Mouse (Mus musculus) frontal cortex, postnatal 25 days (tissue): Measurements from ENCODE around the gene D8Ertd738e.

Experiments used
- DNase-seq, 2 experiments: peaks; one replicate each; pipeline ENCODE4 v3.0.0; 2022; ENCODE audit warnings: low spot score in 2 of 2

The D8Ertd738e gene

DNA sequence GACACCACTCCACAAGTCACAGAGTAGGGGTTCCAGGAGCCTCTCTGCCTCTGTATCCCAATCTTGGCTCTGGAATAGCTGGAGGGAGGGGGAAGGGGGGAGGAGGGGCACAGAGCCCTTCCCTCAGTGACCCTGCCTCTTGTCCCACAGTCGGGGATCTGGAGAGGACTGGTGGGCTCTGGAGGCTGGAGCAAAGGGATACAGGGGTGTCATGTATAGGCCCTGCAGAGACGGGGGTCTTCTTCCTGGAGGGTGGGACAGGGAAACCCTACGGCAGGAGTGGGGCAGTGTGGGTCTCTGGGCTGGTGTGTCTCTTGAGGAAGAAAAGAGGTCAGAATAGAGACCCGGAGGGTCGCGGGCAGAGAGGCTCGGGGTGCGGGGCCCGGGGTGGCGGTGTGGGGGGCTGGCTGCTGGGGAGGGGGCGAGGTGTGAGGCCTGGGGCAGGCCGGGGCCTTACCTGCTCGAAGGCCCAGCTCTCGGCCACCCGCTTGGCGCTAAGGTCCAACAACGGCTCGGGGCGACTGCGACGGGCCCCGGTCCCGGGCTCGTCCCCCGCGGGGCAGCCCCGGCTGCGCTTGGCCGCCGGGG, 13.0 kb downstream of the D8Ertd738e start:
- DNase-seq: no peak

DNA sequence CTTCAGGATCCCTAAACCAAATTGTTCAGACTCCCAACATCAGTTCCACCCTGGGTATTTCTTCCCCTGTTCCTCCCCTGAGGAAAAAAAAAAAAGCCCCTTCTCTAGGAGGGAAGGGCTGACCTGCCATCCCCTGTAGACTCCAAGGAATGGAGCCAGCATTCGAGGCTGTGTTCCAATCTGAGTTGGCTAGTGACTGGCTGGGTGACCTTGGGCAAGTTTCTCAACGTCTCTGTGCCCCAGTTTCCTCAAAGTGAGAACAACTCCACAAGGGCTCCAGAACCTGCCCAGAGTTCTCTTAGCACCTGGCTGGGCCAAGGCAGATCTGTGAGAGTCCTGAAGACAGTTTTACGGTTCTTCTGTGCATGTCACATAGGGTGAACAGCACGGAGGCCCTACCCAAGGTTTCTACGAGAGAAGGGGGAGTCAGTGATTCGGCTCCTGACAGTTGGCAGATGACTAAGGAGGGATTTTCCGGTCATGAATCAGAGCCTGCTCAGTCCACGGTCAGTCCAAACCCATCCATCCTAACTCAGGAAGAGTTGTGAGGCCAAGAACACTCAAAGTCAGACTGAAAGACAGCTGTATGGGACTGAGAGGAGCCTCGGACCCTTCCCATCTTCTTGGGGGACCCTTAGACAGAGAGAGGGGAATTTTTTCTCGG, 13.6 kb downstream of the D8Ertd738e start:
- no peak for DNase-seq

DNA sequence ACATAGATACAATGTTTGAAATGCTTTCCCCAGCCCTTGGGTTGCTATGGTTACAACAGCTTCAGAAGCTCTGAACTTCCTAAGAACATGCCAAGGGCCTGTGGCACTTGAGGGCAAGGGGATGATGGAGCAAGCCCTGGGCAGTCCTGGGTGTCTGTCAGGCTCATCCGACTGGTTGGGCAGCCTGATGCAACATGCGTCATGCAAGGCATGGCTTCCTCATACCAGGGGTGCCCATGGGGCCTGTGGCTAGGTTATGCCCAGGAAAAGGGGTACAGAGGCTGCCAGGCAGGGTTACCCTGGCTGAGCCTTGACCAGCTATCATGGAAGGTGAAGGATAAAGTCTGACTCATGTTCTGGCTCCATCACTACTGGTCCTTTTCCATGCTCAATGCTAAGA, 16.5 kb downstream of the D8Ertd738e start:
- DNase-seq: no peak

DNA sequence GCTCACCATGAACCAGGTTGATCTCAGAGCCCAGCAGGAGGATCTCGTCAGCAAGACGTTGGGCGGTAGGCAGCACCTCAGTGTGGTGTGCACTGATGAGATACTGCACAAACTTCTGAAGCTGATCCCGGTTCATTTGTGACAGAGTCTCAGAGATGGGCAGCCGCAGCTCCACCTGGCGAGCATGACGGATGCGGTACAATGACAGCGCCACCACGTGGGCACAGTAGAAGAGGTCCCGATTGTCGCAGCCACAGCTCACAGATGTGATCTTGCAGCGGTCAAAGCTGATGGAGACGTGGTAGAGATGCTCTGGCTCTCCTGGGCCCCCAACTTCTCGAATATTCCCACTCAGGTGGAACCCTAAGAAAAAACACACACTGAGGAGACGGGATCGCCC, 18.8 kb downstream of the D8Ertd738e start:
- DNase-seq: no peak

DNA sequence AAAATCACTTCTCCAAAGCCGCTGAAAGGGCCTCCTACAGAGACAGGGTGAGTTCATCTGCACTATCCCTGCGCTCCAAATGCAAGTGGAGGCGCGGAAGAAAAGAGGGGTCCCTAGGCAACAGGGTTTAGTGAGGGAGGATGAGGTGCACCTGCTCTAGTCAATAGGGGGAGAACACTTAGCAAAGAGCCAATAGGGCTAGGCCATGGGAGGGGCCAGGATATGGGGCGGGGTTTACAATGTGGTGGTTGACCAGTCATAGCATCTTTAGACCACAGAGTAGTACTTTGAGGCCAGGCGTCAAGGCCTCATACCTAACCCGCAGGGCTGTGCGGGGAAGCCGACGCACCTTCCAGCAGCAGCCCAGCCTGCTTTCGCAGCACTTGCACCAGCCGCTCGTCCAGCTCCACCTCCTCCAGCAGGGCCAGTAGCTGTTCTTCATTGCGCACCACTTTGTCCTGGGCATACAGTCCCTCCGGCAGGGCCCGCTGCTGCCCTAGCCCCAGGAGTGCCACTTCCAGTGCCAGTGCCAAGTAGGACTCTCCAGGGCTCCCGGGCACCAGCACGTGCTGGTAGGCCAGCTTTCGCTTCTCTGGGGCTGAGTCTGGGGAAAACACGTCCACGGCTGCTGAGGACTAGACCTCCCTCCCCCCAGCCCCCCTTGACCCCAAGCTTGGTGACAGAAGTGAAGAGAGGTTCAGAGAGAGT, 26.0 kb downstream of the D8Ertd738e start:
- no peak for DNase-seq

DNA sequence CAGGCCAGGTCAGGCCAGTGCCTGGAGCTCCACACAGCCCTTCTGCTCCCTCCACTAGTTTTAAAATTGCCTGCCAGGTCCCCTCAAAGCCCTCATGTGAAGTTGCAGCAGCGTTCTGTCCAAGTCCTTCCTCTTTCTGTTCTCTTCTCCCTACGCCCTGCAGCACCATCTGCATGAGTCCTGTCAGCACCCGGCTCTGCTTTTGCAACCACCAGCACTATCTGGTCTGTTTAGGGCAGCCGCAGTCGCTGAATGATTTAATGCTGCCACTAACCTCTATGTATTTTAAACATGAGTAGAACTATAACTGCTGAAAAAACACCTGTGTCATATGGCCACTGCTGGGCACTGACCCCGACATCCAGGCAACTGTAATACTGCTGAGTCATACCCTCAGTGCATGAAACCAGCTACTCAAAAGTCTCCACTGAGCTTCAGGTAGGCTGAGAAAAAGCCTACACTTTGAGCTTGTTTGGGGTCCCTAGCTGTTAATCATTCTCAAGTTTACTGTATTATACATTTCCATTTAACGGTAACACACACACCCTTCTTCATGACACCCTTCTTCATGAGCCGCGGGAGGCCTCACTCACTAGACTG, 26.9 kb downstream of the D8Ertd738e start:
- DNase-seq: no peak

DNA sequence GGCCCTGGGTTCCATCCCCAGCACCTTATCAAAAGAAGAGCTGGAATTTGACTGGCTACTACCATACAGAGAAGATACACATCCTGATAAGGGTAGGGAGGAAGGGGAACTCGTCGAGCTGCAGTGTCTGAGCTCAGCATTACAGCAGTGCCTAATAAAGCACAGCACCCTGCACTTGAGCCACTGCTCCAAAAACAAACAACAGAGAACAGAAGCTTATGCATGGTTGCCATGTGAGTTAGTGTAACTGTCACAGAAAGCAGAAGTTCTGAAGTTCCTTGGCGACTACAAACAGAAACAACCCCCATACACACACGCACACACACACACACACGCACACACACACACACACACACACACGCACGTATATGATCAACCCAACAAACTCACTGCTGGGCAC, 29.4 kb downstream of the D8Ertd738e start:
- DNase-seq: no peak

DNA sequence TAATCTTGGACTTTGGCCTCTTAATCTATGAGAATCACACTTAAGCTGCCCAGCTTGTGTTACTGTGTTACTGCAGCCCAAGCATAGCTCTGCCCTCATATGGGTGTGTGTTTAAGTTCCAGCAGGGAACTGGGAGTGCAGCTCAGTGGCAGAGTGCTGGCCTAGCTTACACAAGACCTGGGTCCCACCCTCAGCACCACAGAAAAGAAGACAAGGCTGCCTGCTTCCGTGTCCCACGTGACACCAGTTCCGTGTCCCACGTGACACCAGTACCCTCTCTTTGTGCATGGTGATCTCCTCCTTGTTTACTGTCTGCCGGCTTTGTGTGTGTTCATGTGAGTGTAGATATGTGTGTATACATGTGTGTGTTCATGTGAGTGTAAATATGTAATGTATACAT, 31.4 kb downstream of the D8Ertd738e start:
- no peak for DNase-seq

DNA sequence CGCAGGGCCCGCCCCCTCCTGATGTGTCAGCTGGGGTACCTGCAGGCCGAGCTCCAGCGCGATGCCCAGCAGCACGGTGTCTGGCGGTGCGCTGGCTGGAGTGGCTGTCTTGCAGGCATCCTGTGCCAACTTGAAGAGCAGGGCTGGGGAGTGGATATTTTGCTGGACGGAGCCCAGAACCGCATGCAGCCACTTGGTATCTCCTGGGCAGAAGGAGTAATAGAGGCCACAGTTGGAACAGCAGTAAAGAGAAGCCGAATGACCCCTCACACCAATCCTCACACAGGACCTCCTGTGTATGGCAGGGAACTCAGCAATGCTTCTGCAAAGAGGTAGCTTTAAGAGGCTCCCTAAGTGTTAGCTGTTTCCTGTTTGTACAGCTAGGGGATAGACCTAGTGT, 32.3 kb downstream of the D8Ertd738e start:
- no peak for DNase-seq

DNA sequence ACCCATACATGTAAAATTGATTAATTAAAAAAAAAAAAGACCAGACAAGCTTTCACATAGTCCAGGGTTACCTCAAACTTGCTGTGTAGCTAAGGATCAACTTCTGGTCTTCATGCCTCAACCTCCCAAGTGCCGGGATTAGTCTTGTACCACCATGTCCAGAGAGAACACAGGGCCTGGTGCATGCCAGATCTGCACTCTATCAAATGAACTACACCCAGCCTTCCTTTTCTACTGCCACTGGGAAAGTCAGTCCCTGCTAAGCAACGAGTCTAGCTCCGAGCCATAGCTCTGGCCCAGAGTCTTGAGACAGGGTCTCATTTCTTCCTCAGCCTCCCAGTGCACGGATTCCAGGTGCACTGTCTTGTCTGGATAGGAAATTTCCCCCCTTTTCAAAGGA, 36.2 kb downstream of the D8Ertd738e start:
- DNase-seq: no peak

DNA sequence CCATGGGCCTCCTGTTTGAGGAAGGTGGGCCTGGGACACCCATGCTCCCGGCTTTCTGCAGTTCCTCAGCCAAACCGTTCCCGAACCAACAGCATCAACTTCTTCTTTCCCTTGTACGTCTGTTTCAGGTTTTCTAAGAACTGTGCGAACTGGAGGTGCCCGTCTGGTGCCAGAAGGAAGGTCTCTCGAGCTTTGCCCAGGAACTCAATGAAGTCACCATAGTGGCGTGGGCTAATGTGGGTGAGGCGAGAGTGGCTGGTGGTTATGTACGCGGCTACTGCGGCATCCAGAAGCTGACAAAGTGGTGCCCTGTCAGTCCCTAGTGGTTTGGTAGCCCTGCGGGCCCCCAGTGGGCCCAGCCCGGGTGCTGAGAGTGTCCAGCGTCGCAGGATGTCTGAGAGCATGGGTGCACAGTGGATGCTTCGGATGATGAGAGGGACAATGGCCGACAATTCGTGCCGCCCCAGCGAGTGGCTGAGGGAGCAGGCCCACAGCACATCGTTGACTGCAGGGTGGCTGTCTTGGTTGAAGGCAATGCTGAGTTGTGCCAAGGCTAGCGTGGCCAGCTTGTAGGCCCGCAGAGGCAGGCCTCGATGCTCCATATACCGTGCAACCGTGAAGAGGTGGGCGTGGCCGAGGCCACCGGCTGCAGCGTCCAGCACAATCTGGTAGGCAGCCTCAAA, 37.5 kb downstream of the D8Ertd738e start:
- no peak for DNase-seq

DNA sequence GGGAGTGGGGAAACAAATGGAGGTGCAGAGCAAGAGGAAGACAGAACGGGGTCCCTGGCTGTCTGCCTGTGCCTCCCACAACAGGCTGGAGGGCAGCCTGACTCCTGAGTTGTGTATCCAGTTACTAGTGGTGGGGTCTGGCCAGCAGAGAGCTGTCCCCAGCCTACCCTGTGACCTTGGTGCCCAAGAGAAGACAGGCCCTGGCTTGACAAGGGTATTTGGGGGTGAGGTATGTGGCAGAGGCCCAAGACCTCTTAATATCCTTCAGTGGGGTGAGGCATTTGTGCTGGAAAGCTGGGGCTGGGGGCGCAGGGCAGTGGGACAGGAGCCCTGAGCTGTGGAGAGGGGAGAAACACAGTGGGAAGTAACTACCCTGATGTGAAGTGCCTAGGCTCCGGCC, 38.3 kb downstream of the D8Ertd738e start:
- no peak for DNase-seq

DNA sequence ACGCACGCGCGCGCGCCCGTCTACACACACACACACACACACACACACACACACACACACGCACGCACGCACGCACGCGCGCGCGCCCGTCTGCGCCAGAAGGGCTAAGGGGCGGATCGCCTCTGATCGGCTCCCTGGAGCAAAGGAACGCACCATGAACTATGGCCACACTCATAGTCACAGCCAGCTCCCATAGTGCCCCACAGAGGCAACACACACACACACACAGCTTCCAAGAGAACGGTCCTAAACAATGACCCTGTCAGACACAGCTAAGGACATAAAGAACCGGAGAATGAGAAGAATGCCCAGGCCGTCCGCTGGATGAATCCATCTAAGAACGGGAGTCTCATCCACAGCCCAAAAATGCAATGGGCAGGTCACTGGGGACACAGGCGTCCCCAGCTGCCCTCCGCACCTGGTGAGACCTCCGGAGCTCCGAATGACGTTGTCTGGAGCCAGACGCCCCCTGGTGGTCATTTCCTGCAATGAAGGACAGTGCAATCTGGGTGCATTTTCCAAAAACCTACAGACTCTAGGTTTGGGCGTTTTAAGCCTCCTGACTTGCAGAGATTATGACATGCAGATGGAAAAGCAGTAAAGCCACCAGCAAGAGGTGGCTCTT, 39.2 kb downstream of the D8Ertd738e start:
- peak; percentile 80 for DNase-seq

DNA sequence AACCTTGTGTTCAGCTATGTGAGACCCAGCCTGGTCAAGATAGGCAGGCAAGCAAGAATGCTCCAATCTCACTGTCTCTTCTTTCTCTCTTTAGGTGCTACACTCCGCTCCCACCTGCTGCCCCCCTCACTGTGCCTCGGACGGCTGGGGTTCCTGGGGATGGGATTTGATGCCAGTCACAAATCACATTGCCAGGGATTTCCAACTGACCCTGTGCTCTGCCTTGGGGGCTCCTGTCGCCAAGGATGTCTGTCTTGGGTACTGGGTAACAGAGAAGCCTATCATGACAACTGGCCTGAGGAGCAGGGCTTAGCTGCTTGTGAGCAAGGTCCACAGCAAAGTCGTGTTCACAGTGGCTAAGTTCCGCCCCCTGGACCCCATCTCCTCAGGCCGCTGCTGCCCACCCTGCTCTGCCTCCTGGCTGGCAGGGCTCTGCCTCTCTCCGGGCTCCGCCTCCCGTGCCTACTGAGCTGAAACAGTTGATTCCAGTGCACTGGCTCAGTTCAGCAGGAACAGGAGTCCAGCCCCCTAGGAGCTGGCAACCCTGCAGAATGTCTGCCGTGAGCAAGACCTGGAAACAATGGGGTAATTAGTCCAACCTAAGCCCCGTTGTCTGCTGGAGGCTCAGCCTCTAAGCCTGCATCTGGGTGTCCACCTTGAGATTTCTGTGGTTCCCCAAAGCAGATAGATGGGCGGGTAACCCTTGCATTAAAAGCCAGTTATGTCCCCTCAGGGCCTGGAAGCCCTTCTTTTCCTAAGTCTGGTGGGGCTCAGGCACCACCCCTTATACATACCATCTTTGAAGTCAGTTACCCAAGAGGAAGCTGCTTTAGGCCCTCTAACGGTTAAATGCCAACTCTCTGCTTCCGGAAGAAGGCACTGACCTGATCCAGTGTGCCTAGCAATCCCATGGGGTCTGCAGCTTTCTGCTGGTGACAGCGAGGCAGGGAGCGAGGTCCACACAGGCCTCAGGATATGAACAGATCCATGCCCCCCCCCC, 40.8 kb downstream of the D8Ertd738e start:
- DNase-seq: no peak

DNA sequence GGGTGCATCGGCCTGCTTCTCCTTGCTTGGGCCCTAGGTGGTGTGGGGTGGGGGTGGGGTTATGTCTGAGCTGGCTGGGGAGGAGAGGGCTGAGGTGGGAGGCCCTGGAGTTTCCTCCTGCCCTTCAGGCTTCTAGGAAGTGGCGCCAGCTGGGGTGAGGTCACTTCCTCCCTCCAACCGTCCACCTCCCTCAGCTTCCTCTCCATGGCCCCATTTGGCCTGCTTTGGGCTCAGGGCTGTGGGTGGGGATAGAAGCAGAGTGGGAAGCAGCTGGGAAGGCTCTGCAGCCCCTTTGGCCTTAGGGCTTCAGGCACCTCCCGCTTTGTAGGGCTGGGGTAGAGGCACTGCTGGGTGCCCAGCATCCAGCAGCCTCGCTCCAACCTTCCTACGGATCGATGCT, 41.7 kb downstream of the D8Ertd738e start:
- DNase-seq: no peak

DNA sequence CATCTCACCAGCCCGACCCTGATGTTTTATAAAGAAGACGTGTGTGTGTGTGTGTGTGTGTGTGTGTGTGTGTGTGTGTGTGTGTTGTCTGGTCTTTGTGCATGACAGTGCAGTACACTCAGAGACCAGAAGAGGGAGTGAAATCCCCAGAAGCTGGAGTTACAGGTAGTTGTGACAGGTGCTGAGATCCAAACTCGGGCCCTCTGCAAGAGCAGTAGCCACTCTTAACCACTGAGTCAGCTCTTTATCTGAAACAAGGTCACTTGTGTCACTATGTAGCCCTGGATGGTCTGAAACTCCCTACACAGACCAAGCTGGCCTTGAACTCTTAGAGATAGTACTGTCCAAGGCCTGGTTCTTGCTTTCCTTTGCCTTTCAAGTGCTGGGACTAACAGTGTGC, 42.9 kb downstream of the D8Ertd738e start:
- DNase-seq: no peak

DNA sequence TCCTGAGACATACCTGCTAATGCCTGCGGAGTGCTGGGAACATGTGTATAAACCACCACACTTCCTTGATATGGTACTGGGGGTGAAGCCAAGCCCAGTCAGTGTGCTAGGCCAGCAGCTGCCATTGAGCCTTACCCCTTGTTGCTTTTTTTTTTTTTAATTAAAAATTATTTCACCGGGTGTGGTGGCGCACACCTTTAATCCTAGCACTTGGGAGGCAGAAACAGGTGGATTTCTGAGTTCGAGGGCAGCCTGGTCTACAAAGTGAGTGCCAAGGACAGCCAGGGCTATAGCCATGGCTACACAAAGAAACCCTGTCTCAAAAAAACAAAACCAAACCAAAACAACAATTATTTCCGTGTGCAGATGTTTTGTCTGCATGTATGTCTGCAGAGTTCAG, 44.4 kb downstream of the D8Ertd738e start:
- DNase-seq: no peak

DNA sequence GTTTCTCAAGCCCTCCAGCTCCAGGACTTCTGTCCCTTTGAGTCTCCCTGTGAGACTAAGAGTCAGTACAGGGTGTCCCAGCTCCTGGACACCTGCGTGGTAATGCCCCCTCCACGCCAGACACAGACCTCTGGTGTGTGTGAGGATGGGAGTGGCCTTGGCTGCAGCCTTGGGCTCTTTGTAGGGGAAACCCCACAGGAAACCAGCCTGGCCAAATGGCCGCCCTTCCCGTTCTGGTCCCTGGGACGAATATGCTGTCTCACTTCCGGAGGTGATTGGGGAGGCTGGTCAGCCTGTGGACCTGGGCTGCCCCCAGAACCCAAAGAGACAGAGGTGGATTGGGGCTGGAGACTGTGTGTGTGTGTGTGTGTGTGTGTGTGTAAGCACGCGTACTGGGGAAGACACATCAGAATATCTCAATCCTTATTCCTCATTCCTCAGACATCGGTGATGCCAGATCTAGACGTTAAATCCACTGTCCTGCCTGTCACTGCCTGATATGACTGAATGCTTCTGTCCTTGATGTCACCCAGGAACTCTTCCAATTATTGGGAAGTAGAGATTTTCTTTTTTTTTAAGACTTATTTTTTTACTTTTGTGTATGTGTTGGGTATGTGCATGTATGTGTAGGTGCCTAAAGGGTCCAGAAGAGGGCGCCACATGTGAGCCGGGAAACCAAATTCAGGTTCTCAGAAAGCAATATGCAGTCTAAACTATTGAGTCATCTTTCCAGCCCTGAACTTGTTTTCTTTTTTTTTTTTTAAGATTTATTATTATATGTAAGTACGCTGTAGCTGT, 45.3 kb downstream of the D8Ertd738e start:
- no peak for DNase-seq
